Mouse (Mus musculus) G1E (cell line): ENCODE measurements around the gene Rftn1.

Experiments
- CTCF ChIP-seq: IDR thresholded peaks from 2 replicates; pipeline ENCODE4 v1.5.1; 2012; ENCODE audit warnings: low read depth, low read length, inconsistent platforms, mixed read lengths
- GATA2 ChIP-seq: IDR thresholded peaks from 2 replicates; pipeline ENCODE4 v1.6.1; 2012; ENCODE audit warnings: low read depth, low read length, inconsistent platforms, borderline replicate concordance
- TAL1 ChIP-seq: conservative IDR thresholded peaks from 2 replicates; pipeline ENCODE4 v1.6.1; 2012; ENCODE audit warnings: low read depth, low read length, inconsistent platforms, mixed read lengths

DNA sequence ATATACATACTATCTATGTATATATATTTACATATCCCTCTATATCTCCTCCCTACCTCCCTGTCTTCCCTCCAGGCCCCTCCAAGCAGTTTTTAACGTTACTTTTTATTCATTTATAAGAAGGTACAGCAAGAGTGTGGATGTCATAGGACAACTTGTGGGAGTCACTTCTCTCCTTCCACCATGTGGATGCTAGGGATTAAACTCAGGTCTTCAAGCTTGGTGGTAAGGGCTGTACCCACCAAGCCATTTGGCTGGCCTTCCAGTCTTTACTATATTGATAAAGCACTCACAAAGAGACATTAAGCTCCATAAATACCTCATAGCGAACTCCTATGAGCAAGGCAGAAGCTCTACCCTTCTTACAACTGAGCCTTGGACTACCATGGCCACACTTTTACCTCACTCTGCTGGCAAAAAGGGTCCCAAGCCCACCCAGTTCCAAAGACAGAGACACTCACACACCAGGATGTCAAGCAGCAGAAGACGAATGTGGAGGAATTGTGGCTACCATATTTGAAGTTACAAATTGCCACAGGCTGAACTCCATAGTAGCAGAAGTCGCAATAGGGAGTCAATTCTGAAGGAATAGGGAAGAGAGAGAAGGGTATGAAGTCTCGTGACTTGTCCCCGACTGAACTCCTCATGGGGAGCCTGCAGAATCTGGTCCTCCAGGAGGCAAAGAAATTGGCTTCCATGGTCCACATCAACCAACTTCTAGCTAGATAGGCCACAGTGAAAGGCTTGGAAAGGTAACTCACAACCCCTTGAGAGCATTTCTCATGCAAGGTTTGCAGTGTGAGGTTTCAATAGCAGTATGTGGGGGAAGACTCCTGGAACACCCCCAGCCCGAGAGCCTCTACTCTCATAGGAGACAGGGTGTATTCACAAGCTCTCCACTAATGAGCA, 17.9 kb upstream of the Rftn1 start:
- TF ChIP-seq GATA2 (no peak), TAL1 (no peak), CTCF (no peak)
